Mouse (Mus musculus) adrenal gland, adult 2 months (tissue): ENCODE measurements at regions not wholly inside any gene's neighbourhood (a gene's known extent, or its start where the extent isn't known, plus 50 kb on each side); places are given as distances from the start of the nearest gene placed in this dataset.
"Not testable (repeated sequence)": the region's sequence is repeated elsewhere in the genome, so short reads cannot be mapped to it uniquely, and the experiment has no call there.

ENCODE experiments used
- DNase-seq: peaks from one replicate; pipeline ENCODE4 v3.0.0; 2021

DNA sequence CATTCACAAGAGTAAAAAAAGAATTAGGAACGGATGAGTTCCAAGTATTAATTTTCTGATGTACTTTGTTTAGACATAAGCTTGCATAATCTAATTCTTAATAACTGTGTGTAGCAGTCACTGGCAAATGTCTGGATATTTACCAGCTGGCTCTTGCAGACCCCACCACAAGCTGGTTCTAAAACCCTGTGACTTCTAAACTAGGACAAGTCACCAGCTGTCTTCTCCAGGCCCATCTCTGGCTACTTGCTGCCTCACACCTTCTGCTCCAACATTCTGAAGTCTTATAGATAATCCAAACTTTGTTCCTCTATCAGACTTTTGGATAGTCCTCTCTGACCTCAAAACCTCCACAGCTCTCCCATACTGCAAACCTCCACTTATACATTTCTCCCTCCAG is 189.9 kb upstream of the Rhobtb1 start:
- DNase-seq, result no peak

GRCm38 (mm10) chr10:68963090-68963489 is 188.1 kb upstream of the Rhobtb1 start:
- no peak for DNase-seq

DNA sequence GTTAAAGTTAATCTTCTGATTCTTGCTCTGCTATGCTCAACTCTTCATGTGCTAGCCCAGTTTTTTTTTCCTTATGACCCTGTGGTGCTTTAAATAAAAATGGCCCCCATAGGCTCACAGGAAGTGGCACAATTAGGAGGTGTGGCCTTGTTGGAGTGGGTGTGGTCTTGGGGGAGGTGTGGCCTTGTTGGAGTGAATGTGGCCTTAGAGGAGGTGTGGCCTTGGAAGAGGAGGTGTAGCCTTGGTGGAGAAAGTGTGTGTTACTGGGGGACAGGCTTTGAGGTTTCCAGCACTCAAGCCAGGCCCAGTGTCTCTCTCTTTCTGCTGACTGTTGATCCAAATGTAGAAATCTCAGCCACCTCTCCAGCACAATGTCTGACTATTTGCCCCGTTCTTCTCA is 186.0 kb upstream of the Rhobtb1 start:
- no peak for DNase-seq

DNA sequence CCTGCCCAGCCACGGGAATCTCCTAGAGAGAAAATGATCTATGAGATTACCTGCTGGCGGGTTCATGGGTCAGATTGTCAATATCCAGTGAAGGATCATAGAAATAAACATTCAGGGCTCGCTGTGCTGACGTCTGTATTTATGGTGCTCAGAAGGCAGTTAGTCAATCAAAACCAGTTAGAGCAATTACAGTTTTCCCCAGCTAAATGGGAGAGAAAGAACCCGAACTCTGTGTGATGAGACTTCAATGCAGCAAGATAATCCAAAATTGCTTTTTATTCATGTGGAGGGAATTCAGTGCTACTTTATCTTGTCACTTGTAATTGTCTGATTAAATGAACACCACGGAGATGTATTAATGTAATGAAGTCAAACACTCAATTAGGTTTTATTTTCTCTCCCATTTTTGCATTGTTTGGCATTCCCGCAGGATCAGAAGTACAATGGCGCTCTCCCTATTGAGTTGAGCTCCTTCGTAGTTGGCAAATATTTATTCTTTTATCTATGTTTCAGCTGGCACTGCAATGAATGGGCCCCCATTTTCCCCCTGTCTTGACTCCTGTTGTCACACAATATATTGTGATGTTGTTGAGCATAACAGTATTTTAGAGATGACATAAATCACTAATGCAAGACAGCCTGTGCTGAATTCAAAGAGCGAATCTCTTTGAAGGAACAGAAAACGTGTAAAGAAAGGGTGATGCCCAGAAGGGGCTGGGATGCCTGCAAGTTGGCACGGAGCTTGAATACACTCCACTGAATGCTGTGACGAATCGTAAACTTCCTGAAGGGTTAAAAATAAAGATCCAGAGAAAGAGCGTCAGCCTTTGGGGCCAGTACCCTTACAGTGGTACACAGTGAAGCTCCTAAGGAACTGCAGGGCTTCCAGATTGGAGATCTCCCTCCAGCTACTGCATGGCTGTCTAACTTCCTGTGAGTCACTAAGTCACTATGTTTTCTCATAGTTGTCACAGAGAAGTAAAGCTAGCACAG is 183.0 kb upstream of the Rhobtb1 start:
- DNase-seq, result no peak

DNA sequence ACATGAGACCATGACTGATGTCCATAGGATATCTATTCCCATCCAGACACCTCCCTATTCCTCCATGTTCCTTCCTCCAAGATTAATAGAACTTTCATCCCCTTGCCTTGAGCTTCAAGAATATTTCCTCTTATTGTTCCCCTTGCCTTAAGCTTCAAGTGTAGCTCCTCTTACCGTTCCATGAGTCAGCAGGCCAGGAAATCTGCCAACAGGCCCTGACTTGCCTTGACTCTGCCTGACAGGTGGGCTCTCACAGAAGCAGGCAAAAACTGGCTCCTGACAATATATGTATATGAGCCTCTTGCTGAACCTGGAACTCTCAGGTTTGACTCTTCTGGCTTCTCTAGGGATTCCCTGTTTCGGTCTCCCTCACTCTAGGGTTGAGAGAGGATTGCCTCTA is 180.7 kb upstream of the Rhobtb1 start:
- peak; percentile 8 for DNase-seq

DNA sequence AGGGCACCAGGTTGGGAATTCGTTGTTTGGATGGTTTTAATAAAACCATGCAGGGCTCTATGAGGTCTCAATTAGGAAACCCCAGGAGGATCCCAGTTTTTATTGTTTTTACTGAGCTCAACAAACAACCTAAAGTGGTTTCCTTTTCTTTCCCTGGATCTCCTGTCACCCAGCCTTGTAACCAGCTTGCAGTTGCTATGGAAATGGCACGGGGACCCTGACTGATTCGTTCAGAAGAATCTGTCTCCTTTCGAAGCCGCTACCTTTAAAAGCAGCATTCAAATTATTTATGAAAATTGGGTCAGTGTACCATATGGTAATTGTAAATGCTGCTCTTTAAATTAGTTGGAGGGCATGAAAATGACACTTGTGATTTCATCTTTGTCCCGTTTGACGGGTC is 176.5 kb upstream of the Rhobtb1 start:
- no peak for DNase-seq

GRCm38 (mm10) chr10:68976443-68977025 is 174.7 kb upstream of the Rhobtb1 start:
- peak; percentile 63 for DNase-seq

GRCm38 (mm10) chr10:68978115-68978514 is 173.1 kb upstream of the Rhobtb1 start:
- DNase-seq, result peak; percentile 9

DNA sequence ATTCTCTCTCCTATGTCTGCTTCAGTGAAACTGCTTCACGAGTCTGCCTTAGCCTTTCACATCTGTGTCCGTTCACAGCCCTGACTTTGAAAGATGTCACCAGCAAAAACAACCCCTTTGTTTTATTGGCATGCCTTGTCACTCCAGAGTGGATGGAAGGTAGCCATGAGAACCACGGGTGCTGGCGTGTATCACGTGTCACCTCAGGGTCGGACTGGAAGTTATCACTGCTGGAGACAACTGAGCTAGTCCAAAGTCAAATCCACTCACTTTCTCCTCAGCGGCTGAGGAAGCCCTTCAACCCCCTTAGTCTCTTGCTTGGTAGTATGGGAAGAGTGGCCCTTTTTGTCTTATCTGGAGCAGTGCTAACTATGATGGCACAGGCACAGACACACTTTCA is 171.3 kb upstream of the Rhobtb1 start:
- DNase-seq, result no peak

DNA sequence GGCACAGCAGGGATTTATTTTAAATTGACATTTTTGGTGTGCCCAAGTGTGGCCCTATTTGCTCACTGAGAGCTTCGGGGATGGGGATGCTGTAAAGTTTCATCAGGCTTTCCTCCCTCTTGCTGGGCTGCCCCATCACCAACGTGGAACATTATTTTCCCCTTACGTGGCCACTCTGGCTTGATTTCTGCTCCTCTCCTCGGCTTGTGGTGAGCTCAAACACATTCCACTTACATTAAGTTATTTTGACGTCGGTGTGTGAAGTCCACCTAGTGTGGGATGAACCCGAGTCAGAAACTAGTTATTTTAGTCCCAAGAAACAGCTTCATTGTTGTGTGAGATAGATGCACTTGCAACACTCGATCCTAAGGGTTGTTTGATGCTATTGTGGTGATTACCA is 168.9 kb upstream of the Rhobtb1 start:
- no peak for DNase-seq

GRCm38 (mm10) chr10:68990584-68990983 is 160.7 kb upstream of the Rhobtb1 start:
- DNase-seq, result no peak

- no peak for DNase-seq
Measured at GRCm38 (mm10) chr10:68999610-69000009, 151.6 kb upstream of the Rhobtb1 start.

DNA sequence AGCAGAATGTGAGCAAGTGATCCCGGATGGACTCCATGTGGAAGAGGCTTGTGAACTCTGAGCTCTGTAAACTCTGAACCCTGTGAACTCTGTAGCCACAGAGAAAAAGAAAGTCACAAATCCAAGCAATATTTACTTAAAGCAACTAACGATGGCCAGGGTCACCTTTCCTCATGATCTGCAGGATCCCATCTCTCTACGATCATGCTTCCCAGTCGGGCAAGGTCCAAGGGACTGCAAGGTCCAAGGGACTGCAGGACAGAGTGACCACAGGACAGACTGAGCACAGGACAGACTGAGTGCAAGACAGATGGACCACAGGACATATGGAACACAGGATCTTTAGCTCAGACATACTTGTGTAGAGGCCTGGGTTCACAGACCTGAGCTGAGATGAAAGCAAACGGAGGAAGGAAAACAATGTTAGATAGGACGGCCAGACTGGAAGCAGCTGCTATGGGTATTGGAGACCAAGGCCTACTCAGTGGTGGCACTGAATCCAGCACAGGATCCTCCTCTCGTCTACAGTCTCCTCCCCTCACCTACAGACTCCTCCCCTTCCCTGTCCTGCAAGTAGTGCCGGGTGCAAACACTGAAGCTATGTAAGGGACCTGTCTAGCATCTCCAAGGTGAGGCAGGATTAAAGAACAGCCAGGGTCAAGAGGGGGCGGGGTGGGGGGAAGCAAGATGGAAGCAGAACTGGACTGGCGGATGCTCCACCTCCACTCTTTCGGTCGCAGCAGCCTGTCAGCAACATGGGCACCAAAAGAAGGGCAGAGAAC is 149.4 kb upstream of the Rhobtb1 start:
- DNase-seq, result no peak

DNA sequence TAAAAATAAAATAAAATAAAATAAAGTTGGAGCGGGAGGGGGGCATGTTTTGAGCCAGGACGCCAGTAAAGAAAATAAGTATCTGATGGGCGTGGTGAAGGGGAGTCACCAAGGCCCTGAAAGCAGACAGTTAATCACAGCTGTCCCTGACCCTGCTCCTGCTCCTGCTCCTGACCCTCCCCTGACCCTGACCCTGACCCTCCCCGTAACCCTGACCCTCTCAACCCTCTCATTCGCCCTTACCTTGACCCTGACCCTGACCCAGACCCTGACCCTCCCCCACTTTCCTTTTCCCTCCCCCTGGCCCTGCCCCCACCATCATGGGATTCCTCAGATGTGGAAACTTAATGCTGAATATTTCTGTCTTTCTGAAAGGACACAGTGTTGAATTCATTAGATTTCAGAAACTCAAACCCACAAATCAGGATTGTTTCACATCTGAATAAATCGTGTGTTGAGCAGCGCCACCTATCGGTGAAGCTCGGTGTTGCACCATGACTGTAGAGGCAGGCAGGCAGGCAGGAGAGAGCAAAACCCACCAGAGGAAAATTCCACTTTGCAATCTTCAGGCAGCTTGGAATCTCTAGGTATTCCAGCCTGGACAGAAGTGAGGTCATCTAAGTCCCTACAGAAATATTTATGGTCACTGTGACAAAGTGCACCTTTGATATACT is 145.9 kb upstream of the Rhobtb1 start:
- DNase-seq, result peak; percentile 64

- not testable (repeated sequence) for DNase-seq
Measured at GRCm38 (mm10) chr10:69008679-69009078, 142.6 kb upstream of the Rhobtb1 start.

- no peak for DNase-seq
Measured at GRCm38 (mm10) chr10:69020811-69021743, 130.2 kb upstream of the Rhobtb1 start.

DNA sequence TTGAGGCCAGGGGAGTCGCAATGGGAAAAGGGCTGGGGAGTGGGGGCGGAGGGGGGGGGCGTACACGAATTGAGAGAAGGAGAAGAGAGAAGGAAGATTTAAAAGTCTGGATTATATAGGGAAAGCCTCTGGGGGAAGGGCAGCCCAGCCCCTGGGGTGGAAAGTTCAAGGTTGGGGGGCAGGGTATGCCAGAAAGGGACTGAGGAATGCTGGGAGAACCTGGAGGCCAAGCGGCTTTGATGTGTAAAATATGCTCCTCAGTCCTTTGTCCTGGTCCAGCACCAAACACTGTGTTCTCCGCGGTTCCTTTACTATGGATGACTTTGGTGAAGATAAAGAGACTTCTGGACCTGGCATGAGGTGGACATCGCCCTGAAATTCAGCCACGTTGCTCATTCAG is 117.8 kb upstream of the Rhobtb1 start:
- DNase-seq, result no peak

GRCm38 (mm10) chr10:69034390-69035120 is 116.7 kb upstream of the Rhobtb1 start:
- no peak for DNase-seq

DNA sequence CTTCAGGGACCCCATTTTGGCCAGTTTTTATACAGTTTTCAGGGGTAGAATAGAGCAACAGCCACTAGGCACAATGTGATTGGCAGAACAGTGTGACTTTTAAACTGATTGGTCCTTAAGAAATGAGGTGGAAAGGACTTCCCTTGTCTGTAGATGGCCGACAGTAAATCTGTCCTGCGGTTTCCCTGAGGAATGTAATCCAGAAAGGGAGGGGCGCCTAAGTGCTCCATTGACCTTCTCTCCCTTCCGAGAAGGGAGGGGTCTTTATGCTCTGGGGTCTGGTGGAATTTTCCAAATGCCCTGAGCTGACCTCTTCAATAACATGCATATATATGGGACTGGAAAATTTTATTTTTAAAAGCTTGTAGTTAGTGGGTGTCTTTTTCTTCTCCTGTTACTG is 115.7 kb upstream of the Rhobtb1 start:
- not testable (repeated sequence) for DNase-seq

GRCm38 (mm10) chr10:69036096-69036495 is 115.1 kb upstream of the Rhobtb1 start:
- no peak for DNase-seq
